Mouse (Mus musculus) cerebellum, adult 8-10 months (tissue): ENCODE results near the gene Scp2.
A peak's percentile ranks its signal among the peaks of the same experiment; 100 is the strongest.
"Not testable (repeated sequence)": the region's sequence is repeated elsewhere in the genome, so short reads cannot be mapped to it uniquely, and the experiment has no call there.

Experiments
- DNase-seq: peaks from one replicate; pipeline ENCODE4 v3.0.0; 2022

Gene Scp2

GRCm38 (mm10) chr4:108096345-108096744, 48.5 kb downstream of the Scp2 start, which contains the start of gene Podn:
TSS of gene Podn (minus strand) at chr4:108096445.
- DNase-seq, result no peak

GRCm38 (mm10) chr4:108092741-108093397, 51.9 kb downstream of the Scp2 start:
- no peak for DNase-seq

GRCm38 (mm10) chr4:108083993-108084392, 60.8 kb downstream of the Scp2 start:
- DNase-seq, result no peak

- no peak for DNase-seq
Observed at GRCm38 (mm10) chr4:108083032-108083735, 61.6 kb downstream of the Scp2 start.

GRCm38 (mm10) chr4:108082401-108082806, 62.4 kb downstream of the Scp2 start:
- no peak for DNase-seq

GRCm38 (mm10) chr4:108080876-108081275, 63.9 kb downstream of the Scp2 start:
- no peak for DNase-seq

- DNase-seq, result no peak
Observed at GRCm38 (mm10) chr4:108079762-108080161, 65.0 kb downstream of the Scp2 start.

GRCm38 (mm10) chr4:108079191-108079590, 65.6 kb downstream of the Scp2 start:
- DNase-seq, result not testable (repeated sequence)

- DNase-seq, result no peak
Observed at GRCm38 (mm10) chr4:108077224-108077955, 67.4 kb downstream of the Scp2 start.

- DNase-seq, result no peak
Observed at GRCm38 (mm10) chr4:108074204-108074823, 70.5 kb downstream of the Scp2 start.

- no peak for DNase-seq
Observed at GRCm38 (mm10) chr4:108072086-108072485, 72.7 kb downstream of the Scp2 start.

- DNase-seq, result peak; percentile 93
Observed at GRCm38 (mm10) chr4:108071235-108071901, 73.4 kb downstream of the Scp2 start.

- DNase-seq, result no peak
Observed at GRCm38 (mm10) chr4:108070723-108071122, 74.1 kb downstream of the Scp2 start.

- no peak for DNase-seq
Observed at GRCm38 (mm10) chr4:108070286-108070685, 74.5 kb downstream of the Scp2 start.

- no peak for DNase-seq
Observed at GRCm38 (mm10) chr4:108068081-108068480, 76.7 kb downstream of the Scp2 start.

- DNase-seq, result no peak
Observed at GRCm38 (mm10) chr4:108067261-108067660, 77.5 kb downstream of the Scp2 start.

GRCm38 (mm10) chr4:108066569-108066968, 78.2 kb downstream of the Scp2 start:
- DNase-seq, result no peak

GRCm38 (mm10) chr4:108065176-108065844, 79.5 kb downstream of the Scp2 start:
- DNase-seq, result no peak

GRCm38 (mm10) chr4:108063616-108064015, 81.2 kb downstream of the Scp2 start:
- no peak for DNase-seq

GRCm38 (mm10) chr4:108062524-108062923, 82.3 kb downstream of the Scp2 start:
- no peak for DNase-seq

- peak; percentile 22 for DNase-seq
Observed at GRCm38 (mm10) chr4:108060774-108061173, 84.0 kb downstream of the Scp2 start.
